Mouse (Mus musculus): ENCODE measurements around the gene Zfp239. TPM values are rescaled to one million over a fixed set of nuclear protein-coding genes. Genes with fewer than 3 reads are reported as not detected.
A peak's percentile ranks its signal among the peaks of the same experiment; 100 is the strongest.

The Zfp239 gene
- total and polyA plus RNA-seq, 3 experiments, result 18.6 to 20.4 TPM; not detected in 1

DNA sequence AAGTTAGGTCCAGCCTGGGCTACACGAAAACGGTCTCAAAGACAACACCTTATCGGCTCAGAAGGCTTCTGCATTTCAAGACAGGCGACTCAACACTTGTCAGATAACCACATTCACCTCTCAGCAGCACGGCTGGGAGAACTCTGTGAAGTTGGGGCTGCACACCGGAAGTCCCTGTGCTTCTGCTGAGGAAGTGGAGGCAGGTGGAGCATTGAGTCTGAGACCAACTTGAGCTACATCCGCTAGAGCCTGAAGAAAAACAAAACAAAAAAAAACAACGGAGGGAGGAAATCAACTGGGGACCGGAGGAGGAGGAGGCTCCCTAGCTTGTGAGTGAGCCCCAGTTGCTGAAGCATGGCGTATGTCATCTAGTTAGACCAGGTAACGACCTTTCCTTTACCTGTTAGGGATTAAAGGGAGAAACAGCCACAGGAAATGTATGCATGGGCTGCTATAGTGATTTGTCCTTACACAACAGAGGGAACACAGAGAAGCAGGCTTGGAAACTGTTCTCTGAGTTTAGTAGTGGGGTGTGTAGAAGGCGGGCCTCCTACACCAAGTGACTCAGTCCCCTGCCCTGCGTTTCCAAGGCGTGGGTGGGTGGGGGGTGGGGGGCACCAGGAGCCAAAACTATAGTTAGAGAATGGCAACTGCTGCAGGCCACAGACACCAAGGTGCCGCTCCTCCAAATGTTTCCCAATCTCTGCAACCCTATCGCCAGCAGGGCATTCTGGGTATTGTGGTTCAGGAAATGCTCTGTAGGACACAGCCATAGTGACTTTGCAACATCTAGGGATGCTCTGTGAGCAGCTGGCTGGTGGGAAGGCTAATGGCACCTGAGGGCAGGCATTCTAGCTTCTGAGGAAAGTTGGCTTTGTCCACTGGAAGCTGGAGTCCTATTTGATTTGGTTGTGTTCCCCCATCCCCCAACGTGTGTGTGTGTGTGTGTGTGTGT lies 38.5 kb downstream of the Zfp239 start, which contains the start of gene Hnrnpf (continued):
- TF ChIP-seq POLR2AphosphoS5 (IDR thresholded peaks at IDR 0.05; ENCODE audit: borderline replicate concordance, low read depth, low read length), result no peak
- peak; percentile 69 for TF ChIP-seq TAL1 (IDR thresholded peaks at IDR 0.05; ENCODE audit: low read length)
- TF ChIP-seq USF1 (IDR thresholded peaks at IDR 0.05; ENCODE audit: low read depth, low read length), result no peak
- no peak for TF ChIP-seq CTCF (IDR thresholded peaks at IDR 0.05 in 2 of 3, conservative IDR thresholded peaks at IDR 0.05 in 1 of 3; ENCODE audit: control insufficient read depth in 1 of 3, insufficient read depth in 1 of 3, low read depth in 2 of 3, low read length in 3 of 3, poor library complexity in 1 of 3, severe bottlenecking in 1 of 3)
- TF ChIP-seq MAFK (IDR thresholded peaks at IDR 0.05; ENCODE audit: borderline replicate concordance, low read depth, low read length), result no peak
- peak; percentile 81 for TF ChIP-seq ETS1 (IDR thresholded peaks at IDR 0.05; ENCODE audit: low read depth, low read length)
- peak; percentile 85 for TF ChIP-seq GATA1 (IDR thresholded peaks at IDR 0.05; ENCODE audit: low read depth, low read length)
- TF ChIP-seq KAT2A (conservative IDR thresholded peaks at IDR 0.05; ENCODE audit: low read depth, low read length), result no peak; the same call in 1 of the 2 replicates
- no peak for TF ChIP-seq E2F4 (IDR thresholded peaks at IDR 0.05; ENCODE audit: borderline replicate concordance, low read depth, low read length)
- TF ChIP-seq RAD21 (IDR thresholded peaks at IDR 0.05; ENCODE audit: low read depth, low read length), result no peak
- TF ChIP-seq POLR2A (IDR thresholded peaks at IDR 0.05; ENCODE audit: control insufficient read depth in 1 of 2, insufficient read depth in 1 of 2, low read depth in 1 of 2, low read length in 2 of 2, poor library complexity in 1 of 2), result peak in 1 of 2 experiments; percentile 52; a peak in 1 of 4 replicates
- TF ChIP-seq ZMIZ1 (IDR thresholded peaks at IDR 0.05; ENCODE audit: low read depth, low read length), result no peak
- no peak for TF ChIP-seq UBTF (IDR thresholded peaks at IDR 0.05; ENCODE audit: borderline replicate concordance, insufficient read depth, low read depth, low read length)
- no peak for TF ChIP-seq MYB (IDR thresholded peaks at IDR 0.05; ENCODE audit: low read depth, low read length)
- TF ChIP-seq MAX (IDR thresholded peaks at IDR 0.05; ENCODE audit: low read length), result peak; percentile 26

DNA sequence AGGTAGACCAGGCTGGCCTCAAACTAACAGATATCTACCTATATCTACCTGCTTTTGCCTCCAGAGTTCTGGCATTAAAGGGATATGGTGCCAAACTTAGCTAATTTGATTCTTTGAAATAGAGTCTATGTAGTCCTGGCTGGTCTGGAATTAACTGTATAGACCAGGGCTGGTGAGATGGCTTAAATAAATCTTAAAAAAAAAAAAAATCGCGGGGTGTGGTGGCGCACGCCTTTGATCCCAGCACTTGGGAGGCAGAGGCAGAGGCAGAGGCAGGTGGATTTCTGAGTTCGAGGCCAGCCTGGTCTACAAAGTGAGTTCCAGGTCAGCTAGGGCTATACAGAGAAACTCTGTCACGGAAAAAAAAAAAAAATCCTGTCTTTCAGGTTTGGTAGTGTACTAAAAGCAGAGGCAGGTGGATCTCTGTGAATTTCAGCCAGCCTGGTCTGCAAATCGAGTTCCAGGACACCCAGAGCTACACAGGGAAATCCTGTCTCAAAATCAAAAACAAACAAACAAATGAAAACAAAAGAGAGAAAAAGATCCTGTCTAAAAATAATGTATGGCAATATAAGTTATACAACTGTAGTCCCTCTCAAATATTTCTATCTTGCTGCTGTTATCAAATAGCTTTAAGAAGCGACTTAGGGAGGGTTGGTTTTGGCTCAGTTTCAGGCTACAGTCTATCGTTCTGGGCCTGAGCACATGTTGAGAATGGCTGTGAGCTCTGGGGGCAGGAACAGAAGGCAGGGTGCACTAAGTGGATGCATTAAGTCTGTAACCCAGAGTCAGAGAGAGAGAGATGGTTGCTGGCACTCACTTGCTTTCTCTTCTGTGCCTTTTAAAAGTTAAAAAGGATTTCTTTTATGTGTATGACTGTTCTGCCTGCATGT lies 39.9 kb downstream of the Zfp239 start:
- H3K36me3 ChIP-seq (ENCODE audit: control insufficient read depth in 1 of 2, insufficient read depth in 2 of 2, low read length in 2 of 2), result peaks cover 0 to 36% of the 10 kb centered on the region in 2 experiments; a peak in 2 of 4 replicates
- peak overlapping the region; percentile 53 to 68 for H3K4me3 ChIP-seq (ENCODE audit: control insufficient read depth in 1 of 2, insufficient read depth in 1 of 2, low read depth in 2 of 2, low read length in 2 of 2)
- no peaks in the 10 kb centered on the region for H3K9me3 ChIP-seq (replicated peaks; ENCODE audit: insufficient read depth, low read length)
- H3K27ac ChIP-seq (ENCODE audit: control insufficient read depth, low read depth, low read length), result peak overlapping the region; percentile 99
- peak; percentile 95 for DNase-seq (ENCODE audit: low read depth, low spot score)
- peaks cover 42% of the 10 kb centered on the region for H3K79me2 ChIP-seq (ENCODE audit: control insufficient read depth, insufficient read depth, low read length, poor library complexity)
- H3K4me1 ChIP-seq (ENCODE audit: control insufficient read depth in 1 of 2, insufficient read depth in 2 of 2, low read length in 2 of 2), result peaks cover 9 to 28% of the 10 kb centered on the region in 2 experiments
- no peaks in the 10 kb centered on the region for H3K27me3 ChIP-seq (ENCODE audit: control insufficient read depth in 1 of 2, insufficient read depth in 2 of 2, low read length in 2 of 2)
- TF ChIP-seq NELFE (IDR thresholded peaks at IDR 0.05; ENCODE audit: low read depth, low read length), result peak; percentile 28; the same call in 1 of the 2 replicates
- TF ChIP-seq POLR2AphosphoS5 (IDR thresholded peaks at IDR 0.05; ENCODE audit: borderline replicate concordance, low read depth, low read length), result no peak
- peak; percentile 36 for TF ChIP-seq TAL1 (IDR thresholded peaks at IDR 0.05; ENCODE audit: low read length)
- peak; percentile 82; the same call in 1 of the 2 replicates for TF ChIP-seq MAZ (IDR thresholded peaks at IDR 0.05; ENCODE audit: low read depth, low read length)
- peak; percentile 34; the same call in 1 of the 2 replicates for TF ChIP-seq KAT2A (conservative IDR thresholded peaks at IDR 0.05; ENCODE audit: low read depth, low read length)
- no peak for TF ChIP-seq ZMIZ1 (IDR thresholded peaks at IDR 0.05; ENCODE audit: low read depth, low read length)
- TF ChIP-seq POLR2A (IDR thresholded peaks at IDR 0.05; ENCODE audit: control insufficient read depth in 1 of 2, insufficient read depth in 1 of 2, low read depth in 1 of 2, low read length in 2 of 2, poor library complexity in 1 of 2), result peak in 1 of 2 experiments; percentile 66; a peak in 2 of 4 replicates
- no peak for TF ChIP-seq ZC3H11A (IDR thresholded peaks at IDR 0.05; ENCODE audit: low read depth, low read length)
- 0 out of 2 replicates have a peak, but pooled peaks have one; percentile 6 for TF ChIP-seq CHD1 (IDR thresholded peaks at IDR 0.05; ENCODE audit: low read depth, low read length)
- TF ChIP-seq MYC (IDR thresholded peaks at IDR 0.05; ENCODE audit: low read depth, low read length), result peak; percentile 99
- TF ChIP-seq CTCF (IDR thresholded peaks at IDR 0.05 in 2 of 3, conservative IDR thresholded peaks at IDR 0.05 in 1 of 3; ENCODE audit: control insufficient read depth in 1 of 3, insufficient read depth in 1 of 3, low read depth in 2 of 3, low read length in 3 of 3, poor library complexity in 1 of 3, severe bottlenecking in 1 of 3), result no peak
- peak; percentile 65 for TF ChIP-seq ZNF384 (IDR thresholded peaks at IDR 0.05; ENCODE audit: low read depth, low read length)
- peak; percentile 73 for TF ChIP-seq TBP (IDR thresholded peaks at IDR 0.05; ENCODE audit: low read depth, low read length)
- TF ChIP-seq ETS1 (IDR thresholded peaks at IDR 0.05; ENCODE audit: low read depth, low read length), result peak; percentile 76
- TF ChIP-seq MAX (IDR thresholded peaks at IDR 0.05; ENCODE audit: low read length), result peak; percentile 93
- peak; percentile 95 for TF ChIP-seq MXI1 (IDR thresholded peaks at IDR 0.05; ENCODE audit: low read depth, low read length)
- peak; percentile 76 for TF ChIP-seq GATA1 (IDR thresholded peaks at IDR 0.05; ENCODE audit: low read depth, low read length)
- peak; percentile 32 to 61; a peak in 1 of 4 replicates for TF ChIP-seq EP300 (IDR thresholded peaks at IDR 0.05; ENCODE audit: low read depth in 1 of 2, low read length in 2 of 2)
- peak; percentile 68 for TF ChIP-seq SIN3A (IDR thresholded peaks at IDR 0.05; ENCODE audit: low read length)
- H3K9ac ChIP-seq (ENCODE audit: control insufficient read depth, low read depth, low read length, poor library complexity, severe bottlenecking), result peak overlapping the region; percentile 70
